Mouse (Mus musculus): ENCODE results near the gene Adar.
A peak's percentile ranks its signal among the peaks of the same experiment; 100 is the strongest.

Adar gene

GRCm38 (mm10) chr3:89730350-89731331 lies 15.8 kb downstream of the Adar start:
- DNase-seq (ENCODE audit: inconsistent age in 2 of 2, low spot score in 1 of 2): peak; percentile 91 to 96

DNA sequence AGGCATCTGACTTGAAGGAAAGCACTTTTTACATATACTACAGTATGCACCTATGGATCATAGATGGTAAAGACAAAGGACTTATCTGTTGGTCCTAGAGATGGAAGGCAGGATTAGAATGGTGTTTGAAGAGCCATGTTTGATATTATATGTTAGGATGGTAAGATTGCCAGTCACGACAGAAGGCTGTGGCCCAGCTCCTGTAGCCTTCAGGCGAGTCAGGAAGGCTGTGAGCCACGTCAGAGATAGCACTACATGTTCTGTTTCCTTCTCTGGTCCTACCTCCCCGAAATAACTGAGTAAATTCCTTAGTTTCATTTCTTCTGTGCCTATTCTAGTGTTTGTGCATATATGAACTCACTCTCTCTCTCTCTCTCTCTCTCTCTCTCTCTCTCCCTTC lies 17.3 kb downstream of the Adar start:
- DNase-seq (ENCODE audit: inconsistent age in 2 of 2, low spot score in 1 of 2): no peak

- DNase-seq (ENCODE audit: inconsistent age in 2 of 2, low spot score in 1 of 2): no peak
Observed at GRCm38 (mm10) chr3:89738509-89738908, 23.7 kb downstream of the Adar start.

- DNase-seq (ENCODE audit: inconsistent age in 2 of 2, low spot score in 1 of 2): peak in 1 of 2 experiments; percentile 43
Observed at GRCm38 (mm10) chr3:89752307-89752706, 37.5 kb downstream of the Adar start.

GRCm38 (mm10) chr3:89755283-89755682 lies 40.5 kb downstream of the Adar start:
- no peak for DNase-seq (ENCODE audit: inconsistent age in 2 of 2, low spot score in 1 of 2)

DNA sequence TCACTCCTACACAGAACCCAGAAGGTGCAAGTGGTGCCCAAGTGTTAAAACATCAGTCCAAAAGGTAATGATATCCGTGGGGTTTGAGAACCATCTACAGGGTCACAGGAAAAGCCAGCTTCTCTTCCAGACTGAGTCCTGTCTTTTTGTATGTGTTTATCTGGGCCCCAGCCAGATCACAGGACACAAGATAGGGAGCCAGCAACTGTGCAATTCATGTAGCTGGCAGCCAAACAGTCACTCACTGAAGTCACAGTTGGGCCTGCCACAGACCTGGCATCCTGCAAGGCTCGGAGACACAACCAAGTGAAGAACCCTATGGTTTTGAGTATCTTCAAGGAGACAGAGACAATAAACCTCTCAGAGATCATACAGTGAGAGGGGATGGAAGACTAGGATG lies 43.0 kb downstream of the Adar start:
- DNase-seq (ENCODE audit: inconsistent age in 2 of 2, low spot score in 1 of 2): no peak

GRCm38 (mm10) chr3:89759786-89760185 lies 45.0 kb downstream of the Adar start:
- no peak for DNase-seq (ENCODE audit: inconsistent age in 2 of 2, low spot score in 1 of 2)

DNA sequence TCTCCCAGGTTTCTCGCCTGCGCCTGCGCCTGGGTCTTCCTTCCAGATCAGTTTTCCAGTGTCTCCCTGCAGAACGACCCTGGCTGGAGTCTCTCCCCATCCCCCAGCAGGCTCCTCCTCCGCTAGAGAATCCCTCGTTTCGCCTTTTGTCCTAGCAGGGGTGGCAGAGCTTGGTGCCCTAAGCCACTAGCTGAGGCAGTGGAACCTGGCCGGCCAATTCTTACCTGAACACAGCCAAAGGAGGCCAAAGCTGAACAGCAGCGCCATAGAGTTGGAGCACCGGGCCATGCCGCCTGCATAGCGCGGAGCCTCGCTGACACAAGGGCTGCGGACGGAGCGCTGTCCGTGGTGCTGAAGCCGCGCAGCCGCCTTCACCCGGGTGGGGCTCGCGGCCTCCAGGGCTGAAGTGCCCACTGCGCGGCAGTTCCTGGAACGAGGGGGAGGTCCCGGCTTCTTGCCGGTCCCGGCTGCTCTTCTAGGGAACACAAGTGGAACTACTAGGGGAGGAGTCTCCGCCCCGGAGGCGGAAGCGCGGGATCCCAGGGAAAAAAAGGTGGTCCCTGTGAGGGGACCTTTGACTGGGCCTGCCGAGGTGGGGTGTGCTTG lies 49.4 kb downstream of the Adar start, which contains the start of gene Chrnb2:
Gene Chrnb2, minus strand, starts transcription at position 514 of the 606 bp plus-strand sequence.
- peak; percentile 71 to 89 for DNase-seq (ENCODE audit: inconsistent age in 2 of 2, low spot score in 1 of 2)

DNA sequence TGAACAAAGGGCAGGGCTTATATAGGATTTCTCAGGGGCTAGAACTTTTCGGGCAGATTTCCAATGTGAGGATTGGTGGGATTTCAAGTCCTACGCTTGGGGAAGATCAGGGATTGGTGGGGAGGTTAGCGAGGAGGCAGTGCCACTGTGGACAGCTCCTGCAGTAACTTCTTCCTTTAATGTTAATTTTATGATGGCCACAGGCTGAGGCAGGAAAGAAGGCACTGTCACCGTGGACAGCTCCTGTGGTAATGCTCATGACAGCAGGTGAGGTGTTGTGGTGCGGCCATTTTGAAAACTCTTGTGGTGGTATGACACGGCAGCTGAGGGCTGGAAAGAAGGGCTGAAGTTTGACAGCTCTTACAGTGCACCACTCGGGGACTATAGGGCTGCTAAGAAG lies 54.8 kb downstream of the Adar start:
- DNase-seq (ENCODE audit: inconsistent age in 2 of 2, low spot score in 1 of 2): no peak

GRCm38 (mm10) chr3:89770425-89771002 lies 55.7 kb downstream of the Adar start:
- DNase-seq (ENCODE audit: inconsistent age in 2 of 2, low spot score in 1 of 2): no peak

GRCm38 (mm10) chr3:89772588-89772967 lies 57.8 kb downstream of the Adar start:
- peak; percentile 81 to 94 for DNase-seq (ENCODE audit: inconsistent age in 2 of 2, low spot score in 1 of 2)

- peak; percentile 99 for DNase-seq (ENCODE audit: inconsistent age in 2 of 2, low spot score in 1 of 2)
Observed at GRCm38 (mm10) chr3:89772968-89773709, 58.3 kb downstream of the Adar start, which contains the start of gene Ube2q1. Gene Ube2q1 (plus strand): TSS chr3:89773616.

DNA sequence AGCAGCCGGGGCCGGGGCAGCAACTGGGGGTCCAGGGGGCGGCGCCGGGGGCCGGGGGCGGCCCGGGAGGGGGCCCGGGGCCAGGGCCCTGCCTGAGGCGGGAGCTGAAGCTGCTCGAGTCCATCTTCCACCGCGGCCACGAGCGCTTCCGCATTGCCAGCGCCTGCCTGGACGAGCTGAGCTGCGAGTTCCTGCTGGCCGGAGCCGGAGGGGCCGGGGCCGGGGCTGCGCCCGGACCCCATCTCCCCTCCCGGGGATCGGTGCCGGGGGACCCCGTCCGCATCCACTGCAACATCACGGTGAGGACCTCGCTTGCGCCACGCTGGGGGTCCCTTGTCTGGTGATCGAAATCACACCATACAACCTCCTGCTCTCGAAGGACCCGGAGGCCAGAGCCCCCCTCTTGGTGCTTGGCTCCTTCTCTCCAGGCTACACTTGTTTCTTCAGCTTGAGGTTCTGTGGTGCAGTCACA lies 59.0 kb downstream of the Adar start:
- peak; percentile 69 to 83 for DNase-seq (ENCODE audit: inconsistent age in 2 of 2, low spot score in 1 of 2)

DNA sequence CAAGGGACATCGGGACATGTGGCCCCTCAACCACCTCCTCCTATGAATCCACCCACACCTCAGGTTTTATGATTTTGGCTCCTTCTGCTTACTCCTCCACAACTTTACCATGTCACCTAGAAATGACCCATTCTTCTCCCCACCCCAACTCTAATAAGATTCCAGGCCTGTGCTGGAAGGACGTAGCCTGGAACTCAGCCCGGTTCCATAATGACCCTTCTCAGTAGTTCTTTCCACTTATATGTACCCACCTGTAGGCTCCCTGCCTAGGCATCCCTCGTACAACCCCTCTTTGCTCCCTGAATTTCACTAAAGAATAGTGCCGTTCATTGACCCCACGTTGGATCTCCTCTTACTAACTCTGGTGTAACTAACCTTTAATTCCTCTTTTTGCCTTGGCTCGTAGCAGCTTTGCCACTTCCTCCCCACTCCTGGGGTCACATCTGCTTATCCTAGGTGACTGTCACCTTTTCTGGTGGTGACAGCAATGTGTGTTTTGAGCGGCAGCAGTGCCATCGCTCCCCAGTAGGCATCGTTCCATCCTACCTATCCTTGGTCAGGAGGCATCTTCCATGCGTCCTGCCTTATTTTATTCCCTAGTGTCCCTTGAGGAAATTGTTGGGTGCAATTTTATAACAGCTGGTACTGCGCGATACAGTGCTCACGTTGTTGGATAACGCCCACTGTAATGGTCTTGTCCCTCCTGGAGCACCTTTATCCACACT lies 59.6 kb downstream of the Adar start:
- DNase-seq (ENCODE audit: inconsistent age in 2 of 2, low spot score in 1 of 2): peak in 1 of 2 experiments; percentile 23

DNA sequence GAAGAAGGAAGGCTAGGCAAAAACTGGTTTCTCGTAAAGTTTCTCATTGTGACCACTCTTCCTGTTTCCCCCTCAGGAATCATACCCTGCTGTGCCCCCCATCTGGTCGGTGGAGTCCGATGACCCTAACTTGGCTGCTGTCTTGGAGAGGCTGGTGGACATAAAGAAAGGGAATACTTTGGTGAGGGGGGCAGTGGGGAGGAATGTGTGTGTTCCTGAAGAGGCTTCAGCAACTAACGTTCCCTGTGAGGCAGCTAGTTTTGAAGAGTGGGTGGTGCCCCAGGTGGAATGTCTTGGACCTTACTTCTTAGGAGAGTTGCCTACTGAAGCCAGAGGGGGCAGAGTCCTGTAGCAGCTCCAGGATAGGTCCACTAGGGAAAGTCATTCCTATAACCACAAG lies 61.2 kb downstream of the Adar start:
- peak in 1 of 2 experiments; percentile 3 for DNase-seq (ENCODE audit: inconsistent age in 2 of 2, low spot score in 1 of 2)

DNA sequence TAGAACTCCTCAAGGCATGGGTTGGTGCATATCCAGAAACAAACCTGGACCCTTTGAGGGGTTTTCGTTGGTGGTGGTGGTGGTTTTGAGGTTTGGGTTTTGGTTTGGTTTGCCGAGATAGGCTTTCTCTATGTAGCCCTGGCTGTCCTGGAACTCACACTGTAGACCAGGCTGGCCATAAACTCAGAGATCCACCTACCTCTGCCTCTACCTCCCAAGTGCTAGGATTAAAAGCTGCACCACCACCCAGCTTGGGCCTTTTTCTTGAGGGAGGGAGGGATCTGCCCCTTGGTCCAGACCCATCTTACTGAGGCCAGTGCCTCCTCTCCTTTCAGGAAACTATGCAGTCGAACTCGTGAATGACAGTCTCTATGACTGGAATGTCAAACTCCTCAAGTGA lies 65.3 kb downstream of the Adar start:
- no peak for DNase-seq (ENCODE audit: inconsistent age in 2 of 2, low spot score in 1 of 2)

GRCm38 (mm10) chr3:89781640-89782039 lies 66.8 kb downstream of the Adar start:
- peak in 1 of 2 experiments; percentile 56 for DNase-seq (ENCODE audit: inconsistent age in 2 of 2, low spot score in 1 of 2)

DNA sequence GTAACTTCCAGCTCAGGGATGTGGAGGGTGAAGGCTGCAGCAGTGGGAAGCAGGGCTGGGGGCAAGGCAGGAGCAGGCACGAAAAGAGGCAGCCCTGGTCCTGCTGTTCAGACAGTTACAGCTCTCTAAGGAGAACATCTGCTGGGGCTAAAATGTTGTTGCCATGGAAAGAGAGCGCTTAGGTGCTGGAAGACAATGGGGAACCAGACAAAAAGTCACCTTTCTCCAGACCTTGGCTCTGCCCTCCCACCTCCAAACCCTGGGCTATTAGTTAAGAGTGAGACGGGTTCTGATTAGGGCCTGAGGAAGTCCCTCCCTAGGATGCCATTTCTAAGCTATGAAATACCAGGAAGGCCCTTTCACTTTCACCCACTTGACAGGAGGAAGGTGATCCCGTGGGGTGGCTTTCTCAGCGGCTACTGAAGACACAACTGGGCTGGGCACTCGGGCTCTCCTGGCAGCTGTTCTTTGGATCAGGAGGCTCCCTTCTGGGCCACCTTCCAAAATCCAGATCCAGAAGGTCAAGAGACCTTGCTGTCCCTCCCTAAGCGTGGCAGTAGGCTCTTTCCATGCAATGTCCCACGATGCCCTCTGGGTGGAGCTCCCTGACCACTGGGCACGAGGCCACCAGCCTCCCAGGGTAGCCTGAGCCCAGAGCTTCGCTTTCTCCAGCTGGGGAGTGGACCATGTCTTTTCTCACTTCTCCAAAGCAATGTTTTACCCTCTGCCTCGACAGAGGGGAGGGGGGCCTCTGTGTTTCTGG lies 70.3 kb downstream of the Adar start:
- peak; percentile 93 to 97 for DNase-seq (ENCODE audit: inconsistent age in 2 of 2, low spot score in 1 of 2)

DNA sequence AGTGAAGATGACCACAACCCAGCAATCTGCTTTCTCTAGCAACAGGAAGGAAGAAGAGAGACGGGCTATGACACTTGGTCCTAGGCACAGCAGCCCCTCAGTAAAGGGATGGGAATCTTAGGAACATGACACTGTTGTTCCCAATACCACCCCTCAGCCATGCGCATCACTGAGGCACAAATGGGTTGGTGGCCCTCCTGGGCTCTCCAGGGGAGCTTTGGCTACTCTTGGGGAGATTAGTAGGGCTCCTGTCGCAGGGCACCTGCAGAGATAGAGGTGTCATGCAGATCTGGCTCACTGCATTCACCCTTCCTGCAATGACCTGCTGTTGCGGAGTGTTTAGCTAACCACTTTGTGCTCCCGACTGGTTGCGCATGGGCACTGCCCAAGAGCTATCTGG lies 71.5 kb downstream of the Adar start:
- DNase-seq (ENCODE audit: inconsistent age in 2 of 2, low spot score in 1 of 2): no peak
